Mouse (Mus musculus): ENCODE measurements around the gene Cdipt.
A peak's percentile ranks its signal among the peaks of the same experiment; 100 is the strongest.

Gene Cdipt

GRCm38 (mm10) chr7:127025556-127026160 lies 49.9 kb downstream of the Cdipt start:
- DNase-seq (ENCODE audit: low spot score), result no peak

- DNase-seq (ENCODE audit: low spot score), result peak; percentile 66
Observed at GRCm38 (mm10) chr7:127026161-127026600, 50.5 kb downstream of the Cdipt start.

GRCm38 (mm10) chr7:127026616-127026983 lies 50.9 kb downstream of the Cdipt start:
- DNase-seq (ENCODE audit: low spot score), result no peak

GRCm38 (mm10) chr7:127026984-127027726 lies 51.4 kb downstream of the Cdipt start, which contains the start of gene Maz:
Gene Maz (minus strand): TSS chr7:127027037.
- DNase-seq (ENCODE audit: low spot score), result peak; percentile 98

- no peak for DNase-seq (ENCODE audit: low spot score)
Observed at GRCm38 (mm10) chr7:127027885-127028284, 52.2 kb downstream of the Cdipt start.

Data from ovary, adult 18-20 months (tissue).